Mouse (Mus musculus) thymus, postnatal 10 days (tissue): Measurements from ENCODE around the gene Aox4.

Source experiments
- DNase-seq, 2 experiments: peaks; one replicate each; pipeline ENCODE4 v3.0.0; 2021; ENCODE audit warnings: low spot score in 2 of 2

Gene Aox4

DNA sequence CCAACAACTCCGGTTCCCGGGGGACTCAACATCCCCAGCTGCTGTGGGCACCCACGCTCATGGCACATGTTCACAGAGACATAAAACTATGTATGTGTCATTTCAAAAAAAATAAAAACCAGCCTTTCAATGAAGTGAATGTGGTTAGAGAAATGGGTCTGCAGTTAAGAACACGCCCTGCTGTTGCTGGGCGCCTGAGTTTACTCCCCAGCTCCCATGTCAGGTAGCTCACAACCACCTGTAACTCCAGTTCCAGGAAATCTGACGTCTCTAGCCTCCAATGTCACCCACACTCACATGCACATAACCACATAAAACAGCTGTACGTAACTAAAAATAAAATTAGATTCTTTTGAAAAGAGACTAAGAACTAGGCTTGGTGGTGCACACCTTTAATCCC is 90.9 kb downstream of the Aox4 start:
- no peak for DNase-seq

DNA sequence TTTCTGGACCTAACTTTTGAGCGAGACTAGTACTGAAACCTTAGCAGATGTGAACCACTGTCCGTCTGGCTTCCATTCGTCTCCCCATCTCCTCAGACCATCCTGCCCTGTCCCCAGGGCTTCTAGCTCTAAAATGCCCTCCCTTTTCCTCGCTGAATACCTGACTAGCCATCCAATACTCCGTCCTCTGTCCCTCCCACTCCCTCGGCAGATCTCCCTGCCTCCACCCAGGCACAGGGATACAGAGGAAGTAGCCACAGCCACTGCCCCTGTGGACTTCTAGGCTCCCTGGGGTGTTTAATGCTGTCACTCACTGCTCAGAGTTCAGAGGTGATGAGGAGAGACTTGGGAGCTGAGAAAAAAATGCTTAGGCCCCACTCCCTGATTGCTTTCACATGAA is 91.8 kb downstream of the Aox4 start:
- no peak for DNase-seq

DNA sequence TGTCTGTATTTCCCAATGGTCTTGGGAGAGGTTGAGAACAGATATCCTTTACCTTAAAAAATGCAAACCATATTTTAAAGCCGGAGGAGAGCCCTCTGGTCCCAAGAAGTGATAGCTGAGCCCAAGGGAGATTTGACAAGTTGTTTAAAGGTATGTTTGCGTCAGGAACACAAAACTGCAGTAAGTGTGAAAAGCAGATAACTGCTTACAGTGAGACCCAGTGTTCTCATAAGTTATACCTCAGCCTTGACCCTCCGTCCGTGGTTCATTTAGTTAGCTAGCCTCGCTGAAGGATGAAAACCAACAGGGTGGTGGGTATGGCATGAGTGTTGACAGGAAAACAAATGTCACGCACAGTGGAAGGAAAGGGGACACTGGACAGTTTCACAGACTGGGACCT is 92.8 kb downstream of the Aox4 start:
- no peak for DNase-seq

DNA sequence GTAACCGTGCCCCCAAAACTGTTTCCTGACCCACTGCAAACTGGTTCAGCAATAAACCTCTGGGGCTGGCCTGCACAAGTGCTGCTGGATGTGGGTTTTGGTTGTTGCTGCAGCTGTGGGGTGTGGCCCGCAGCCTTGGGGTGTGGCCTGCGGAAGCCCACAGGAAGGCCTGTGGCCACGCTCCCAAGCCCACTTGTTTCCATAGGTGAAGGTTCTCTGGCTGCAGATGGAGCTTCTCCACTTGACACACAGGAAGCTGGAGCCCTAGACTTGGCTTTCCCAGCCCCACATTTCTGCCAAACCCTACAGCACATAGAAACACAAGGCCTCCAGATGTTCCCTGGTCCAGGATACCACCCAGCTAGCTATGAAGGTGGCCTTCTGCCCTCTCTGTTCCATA is 93.5 kb downstream of the Aox4 start:
- DNase-seq: peak; percentile 68 to 69

DNA sequence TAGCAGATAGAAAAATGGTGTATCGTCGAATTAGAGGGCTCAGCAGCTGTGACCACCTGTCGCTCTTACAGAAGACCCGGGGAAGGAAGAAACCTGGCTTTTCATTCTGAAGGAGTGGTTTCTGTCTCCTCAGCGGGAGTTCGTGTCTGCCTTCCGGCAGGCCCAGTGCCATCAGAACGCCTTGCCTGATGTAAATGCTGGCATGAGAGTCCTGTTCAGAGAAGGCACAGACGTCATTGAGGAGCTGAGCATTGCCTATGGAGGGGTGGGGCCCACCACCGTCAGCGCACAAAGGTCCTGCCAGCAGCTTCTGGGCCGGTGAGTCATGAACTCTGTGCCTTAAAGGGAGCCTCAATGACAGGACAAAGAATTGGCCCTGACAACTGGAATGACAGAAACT is 94.1 kb downstream of the Aox4 start:
- no peak for DNase-seq

DNA sequence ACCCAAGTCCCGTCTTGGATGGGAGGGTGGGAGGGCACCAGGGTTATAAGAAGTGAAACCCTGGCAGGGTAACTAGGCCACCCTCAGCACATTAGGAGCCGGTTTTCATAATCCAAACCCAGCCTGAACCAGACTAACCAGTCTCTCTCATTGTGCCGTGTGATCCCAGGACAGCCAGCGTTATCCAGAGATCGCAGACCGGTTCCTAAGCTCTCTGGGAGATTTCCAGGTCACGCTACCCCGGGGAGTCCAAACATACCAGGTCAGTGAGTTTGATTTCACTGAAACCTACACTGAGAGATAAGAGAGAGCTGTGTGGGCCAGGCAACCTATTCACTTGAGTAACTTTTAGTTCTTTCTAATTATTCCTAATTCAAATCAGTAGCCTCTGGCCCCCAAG is 97.0 kb downstream of the Aox4 start:
- no peak for DNase-seq

DNA sequence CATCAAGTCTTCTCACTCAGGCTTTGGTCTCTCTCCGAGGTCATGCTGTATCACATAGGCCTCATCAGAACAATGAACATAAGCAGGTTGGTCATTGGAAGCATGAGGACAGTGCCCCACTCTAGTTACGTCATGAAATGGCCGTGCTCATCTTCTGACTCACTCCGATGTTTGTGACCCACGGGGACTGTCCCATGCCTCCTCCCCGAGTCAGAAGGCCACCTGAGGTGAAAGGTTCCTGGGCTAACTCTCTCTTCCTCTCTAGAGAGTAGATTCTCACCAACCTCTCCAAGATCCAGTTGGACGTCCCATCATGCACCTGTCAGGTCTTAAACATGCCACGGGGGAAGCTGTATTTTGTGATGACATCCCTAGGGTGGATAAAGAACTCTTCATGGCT is 98.4 kb downstream of the Aox4 start:
- no peak for DNase-seq

DNA sequence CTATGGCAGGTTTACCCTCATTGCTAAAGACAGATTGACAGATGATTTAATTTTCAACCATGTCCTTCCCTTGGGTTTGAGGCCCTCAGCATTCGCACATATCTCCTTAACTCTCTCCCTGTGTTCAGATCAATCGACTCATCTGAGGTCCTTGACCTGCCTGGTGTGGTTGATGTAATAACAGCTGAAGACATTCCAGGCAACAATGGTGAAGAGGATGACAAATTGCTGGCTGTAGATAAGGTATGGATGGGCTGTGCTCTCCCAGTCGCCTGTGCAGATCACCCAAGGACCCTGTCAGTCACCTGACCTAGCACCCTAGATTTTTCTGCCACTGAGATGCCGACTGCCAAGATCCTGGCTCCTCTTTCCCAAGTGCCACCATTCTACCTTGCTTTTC is 99.7 kb downstream of the Aox4 start:
- DNase-seq: no peak

DNA sequence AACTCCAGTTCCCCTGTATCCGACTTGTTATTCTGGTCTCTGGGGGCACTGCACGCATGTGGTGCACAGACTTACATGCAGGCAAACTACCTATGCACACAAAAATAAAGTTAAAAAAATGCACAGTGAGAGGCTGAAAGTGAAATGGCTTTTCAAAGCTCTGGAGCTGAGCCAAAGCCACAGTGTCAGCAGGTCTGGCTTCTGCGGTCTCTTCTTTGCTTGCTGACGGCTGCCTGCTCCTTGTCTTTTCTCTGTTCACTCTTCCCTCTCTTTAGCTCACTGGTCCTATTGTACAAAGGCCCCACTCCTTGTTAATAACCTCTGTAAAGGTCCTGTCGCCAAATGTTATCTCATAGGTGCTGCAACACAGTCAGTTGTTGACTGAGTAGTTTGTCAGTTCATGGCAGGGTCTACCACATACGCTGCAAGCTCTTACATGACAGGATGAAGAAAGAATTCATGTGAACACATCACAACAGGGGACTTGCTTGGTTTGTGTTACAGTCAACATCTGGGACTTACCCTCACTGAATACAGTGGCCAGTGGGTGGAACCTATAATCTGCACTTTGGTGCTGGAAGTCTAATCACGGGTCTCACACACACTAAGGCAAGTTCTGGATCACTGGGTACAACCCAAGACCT is 101.1 kb downstream of the Aox4 start:
- no peak for DNase-seq

DNA sequence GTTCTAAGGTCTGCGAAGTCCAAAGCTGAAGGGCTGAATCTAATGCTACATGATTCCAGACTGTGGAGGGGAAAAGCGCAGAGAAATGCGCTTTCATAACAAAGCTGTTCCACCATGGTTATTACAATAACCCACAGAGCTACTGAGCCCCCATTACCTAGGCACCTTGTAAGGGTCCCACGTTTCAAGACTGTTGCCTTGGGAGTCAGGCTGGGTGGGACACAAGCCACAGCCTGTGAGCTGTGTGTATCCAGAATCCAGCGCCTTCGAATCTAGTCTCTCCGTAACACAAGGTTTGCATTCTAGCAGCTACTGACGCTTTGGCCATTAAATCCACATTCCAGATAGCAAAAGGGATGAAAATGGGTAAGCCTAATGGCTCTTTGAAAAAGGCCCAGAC is 103.0 kb downstream of the Aox4 start:
- DNase-seq: no peak

DNA sequence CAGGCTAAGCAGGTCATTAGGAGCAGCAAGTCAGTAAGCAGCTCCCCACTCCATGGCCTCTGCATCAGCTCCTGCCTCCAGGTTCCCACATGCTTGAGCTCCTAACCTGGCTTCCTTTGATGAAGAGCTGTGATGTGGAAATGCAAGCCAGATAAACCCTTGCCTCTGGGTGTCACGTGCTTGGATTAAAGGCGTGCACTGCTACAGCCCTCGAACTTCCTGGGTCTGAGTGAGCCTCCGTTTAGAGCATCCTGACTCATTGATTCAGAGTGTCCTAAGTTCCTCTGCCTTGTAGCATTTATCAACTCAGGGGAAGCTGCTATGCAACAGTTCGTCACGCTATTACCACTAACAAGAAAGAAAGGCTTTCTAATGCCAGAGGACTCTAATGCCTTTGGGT is 105.3 kb downstream of the Aox4 start:
- no peak for DNase-seq
